Mouse (Mus musculus) lung, postnatal 36 days (tissue): ENCODE measurements around the gene Aqp5.

Experiments used
- DNase-seq: peaks from one replicate; pipeline ENCODE4 v3.0.0; 2022; ENCODE audit warnings: mixed read lengths

Aqp5 gene

GRCm38 (mm10) chr15:99596841-99597240 lies 6.3 kb downstream of the Aqp5 start:
- no peak for DNase-seq

- no peak for DNase-seq
Measured at GRCm38 (mm10) chr15:99597596-99597995, 7.0 kb downstream of the Aqp5 start.

- no peak for DNase-seq
Measured at GRCm38 (mm10) chr15:99599245-99600070, 8.9 kb downstream of the Aqp5 start.

GRCm38 (mm10) chr15:99600986-99601822 lies 10.6 kb downstream of the Aqp5 start, which contains the start of gene Aqp6:
Gene Aqp6, plus strand, starts transcription at chr15:99601400.
- no peak for DNase-seq

DNA sequence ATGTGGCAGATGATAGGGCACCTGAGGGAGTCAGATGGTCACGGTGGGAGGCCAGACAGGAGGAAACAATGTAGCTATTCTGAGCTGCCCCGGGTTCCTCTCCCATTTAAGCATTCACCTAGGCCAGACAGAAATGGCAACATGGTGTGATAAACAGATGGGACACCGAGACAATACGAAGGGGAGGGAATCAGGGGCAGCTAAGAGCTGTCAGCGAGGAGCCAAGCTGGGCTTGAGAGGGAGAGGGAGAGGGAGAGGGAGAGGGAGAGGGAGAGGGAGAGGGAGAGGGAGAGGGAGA lies 11.2 kb downstream of the Aqp5 start:
- DNase-seq, result no peak

- no peak for DNase-seq
Measured at GRCm38 (mm10) chr15:99602206-99602820, 11.7 kb downstream of the Aqp5 start.

GRCm38 (mm10) chr15:99603216-99603615 lies 12.6 kb downstream of the Aqp5 start:
- no peak for DNase-seq

DNA sequence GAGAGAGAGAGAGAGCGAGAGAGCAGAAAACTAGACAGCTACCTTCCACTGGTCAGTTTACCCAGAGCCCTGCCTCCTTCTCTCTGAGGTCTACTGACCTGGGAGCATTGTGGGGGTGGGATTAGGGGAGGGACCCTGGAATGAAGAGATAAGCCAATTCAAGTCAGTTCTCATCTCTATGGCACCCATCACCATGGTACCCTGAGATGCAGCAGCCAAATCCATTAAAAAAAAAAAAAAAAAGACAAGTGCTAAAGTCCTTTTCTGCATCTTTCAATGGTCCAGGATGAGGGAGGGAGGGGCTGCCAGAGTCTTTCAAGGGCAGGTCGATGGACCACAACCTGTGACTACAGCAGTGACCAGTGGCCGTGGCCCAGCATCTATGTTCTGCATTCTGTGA lies 15.0 kb downstream of the Aqp5 start:
- DNase-seq, result no peak

DNA sequence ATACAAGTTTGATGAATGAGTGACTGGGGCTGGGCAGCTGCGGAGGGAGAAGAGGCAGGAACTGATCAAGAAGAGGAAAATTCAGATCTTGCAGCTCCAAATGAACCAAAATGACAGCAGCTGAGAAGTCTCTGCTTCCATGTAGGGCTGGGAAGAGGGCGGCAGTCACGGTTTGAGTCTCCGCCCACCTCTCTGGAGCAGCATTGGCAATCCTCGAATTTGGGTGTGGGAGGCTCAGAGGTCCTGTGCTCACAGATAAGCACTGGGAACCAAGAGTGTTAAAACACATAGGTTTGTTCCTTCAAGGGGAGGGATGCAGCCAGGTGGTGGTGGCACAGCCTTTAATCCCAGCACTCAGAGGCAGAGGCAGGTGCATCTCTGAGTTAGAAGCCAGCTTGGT lies 15.9 kb downstream of the Aqp5 start:
- DNase-seq, result no peak

DNA sequence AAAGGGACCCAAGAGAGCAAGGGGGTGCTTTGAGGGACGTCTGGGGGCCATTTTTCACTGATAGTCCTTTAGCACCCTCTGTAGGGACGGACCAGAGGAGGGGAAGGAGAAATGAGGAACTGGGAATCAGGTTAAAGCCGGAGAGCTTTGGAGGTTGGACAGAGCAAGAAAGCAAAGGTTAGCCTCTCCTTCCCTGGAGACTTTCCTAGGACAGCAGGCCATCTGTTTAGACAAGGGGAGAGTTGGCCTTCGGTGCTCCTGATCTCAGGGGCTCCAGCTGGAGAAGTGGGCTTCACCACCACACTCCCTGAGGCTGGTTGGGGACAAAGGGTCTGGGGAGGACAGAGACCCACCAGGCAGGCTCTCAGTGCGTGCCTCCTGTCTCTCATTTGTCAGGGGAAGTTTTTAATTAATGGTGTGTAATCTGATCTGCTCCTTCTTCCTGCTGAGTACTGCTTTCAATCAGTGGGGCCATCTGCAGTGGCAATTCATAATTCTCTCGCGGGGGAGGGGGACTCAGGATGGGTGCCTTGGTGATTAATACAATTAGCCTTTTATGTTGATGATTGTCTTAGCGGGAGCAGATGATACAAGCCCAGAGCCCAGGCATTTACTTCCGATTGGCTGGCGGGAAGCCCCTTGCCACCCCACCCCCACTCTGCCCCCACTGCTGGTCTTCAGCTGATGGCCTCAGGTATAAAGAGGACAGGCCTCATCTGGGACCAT lies 17.0 kb downstream of the Aqp5 start:
- no peak for DNase-seq

DNA sequence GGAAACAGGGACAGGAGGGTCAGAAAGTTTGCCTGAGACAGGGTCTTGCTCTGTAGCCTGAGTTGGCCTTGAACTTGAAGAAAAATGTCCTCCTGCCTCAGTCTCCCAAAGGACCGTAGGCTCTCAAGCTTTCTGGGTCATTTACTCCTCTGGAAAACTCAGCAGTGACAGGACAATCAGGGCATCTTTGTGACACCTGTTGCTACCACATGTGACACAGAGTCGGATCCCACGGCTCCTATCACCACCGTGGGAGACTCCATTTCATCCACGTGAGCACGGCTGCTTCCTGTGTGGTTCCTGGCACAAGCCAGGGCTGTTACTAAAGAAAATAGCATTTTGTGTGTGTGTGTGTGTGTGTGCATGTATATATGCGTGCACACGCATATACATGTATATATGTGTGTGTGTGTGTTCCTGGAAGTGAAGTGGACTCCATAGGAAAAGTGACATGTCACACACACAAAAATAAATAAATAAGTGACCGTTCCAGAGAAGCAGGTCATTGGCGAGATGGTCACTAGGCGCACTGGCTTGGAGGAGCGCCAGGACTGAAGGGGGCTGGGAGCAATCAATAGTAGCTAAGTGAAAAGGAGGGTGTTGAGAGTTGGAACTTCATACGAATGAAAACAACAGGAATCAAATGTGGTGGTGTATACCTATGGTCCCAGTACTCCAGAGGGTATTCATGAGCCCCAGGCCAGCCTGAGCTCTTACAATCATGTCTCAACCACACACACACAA lies 18.0 kb downstream of the Aqp5 start:
- no peak for DNase-seq

DNA sequence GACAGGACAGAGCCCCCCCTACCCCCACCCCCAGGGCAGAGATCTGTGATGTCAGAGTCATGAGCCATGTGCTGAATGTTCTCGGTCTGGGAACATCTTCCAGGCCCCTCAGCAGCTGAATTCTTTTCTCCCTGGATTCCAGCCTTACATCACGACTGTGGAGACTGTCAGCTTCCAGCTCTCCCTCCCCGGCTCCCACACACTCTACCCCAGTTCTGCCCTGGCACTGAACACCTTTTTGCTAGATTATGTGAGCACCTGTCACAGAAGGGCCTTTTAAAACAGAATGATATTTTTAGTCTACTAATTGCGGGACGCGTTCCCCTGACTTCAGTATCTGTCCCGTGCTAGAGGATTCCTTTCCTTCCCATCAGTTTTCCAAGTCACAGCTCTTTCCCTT lies 21.0 kb downstream of the Aqp5 start:
- no peak for DNase-seq

DNA sequence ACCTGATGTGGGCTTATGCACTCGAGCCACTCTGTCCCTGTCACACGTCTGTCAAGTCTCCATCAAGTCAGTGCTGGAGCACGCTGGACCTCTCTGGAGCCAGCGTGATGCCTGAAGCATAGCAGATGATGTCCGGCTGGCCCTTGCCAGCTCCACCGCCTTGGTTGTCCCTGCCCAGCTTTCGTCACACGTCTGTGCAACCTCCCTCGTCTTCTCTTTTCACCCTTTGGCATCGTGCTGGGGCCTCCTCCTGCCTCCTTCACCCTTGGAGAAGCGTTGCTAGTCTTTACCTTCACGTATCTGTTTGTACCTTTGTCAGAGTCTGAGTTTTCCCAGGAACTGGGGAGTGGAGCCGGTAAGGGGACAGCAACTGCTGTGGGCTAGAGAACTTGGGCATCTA lies 23.7 kb downstream of the Aqp5 start:
- DNase-seq, result no peak

DNA sequence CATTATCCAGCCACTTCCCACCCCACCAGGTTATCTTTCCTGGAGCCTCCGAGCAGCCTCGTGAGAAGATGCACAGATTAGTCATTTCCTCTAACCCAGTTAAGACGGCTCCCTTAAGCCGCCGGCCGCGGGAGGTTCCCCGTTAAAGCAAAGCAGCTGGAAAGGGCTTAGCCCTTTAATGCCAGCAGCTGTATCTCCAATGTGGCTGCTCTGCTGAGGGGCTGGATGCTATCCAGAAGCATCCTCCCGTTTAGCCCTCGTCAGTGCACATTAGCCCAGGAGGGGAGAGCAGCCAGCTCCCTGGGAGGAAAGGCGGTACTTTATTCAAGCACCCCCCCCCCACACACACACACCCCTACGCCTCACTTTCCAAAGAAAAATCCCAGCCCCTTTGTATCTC lies 24.2 kb downstream of the Aqp5 start:
- peak; percentile 28 for DNase-seq

DNA sequence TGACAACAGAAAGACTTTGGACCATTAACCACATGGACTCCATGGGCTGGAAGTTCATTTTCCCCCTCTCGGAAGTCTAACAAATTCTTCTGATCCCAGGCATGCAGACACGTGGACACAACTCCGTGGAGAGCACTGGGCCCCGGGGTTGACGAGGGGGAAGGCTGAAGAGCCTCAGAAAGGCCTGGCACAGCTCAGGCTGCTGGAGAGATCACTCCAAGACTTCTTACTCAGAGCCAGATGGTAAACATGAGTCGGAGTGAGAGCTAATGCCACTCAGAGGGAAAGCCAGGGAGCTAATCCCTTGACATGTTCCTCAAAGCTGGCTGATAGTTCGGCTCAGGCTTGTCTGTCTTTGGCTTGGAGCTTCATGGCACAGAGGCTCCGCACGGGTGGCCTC lies 24.7 kb downstream of the Aqp5 start:
- peak; percentile 61 for DNase-seq

GRCm38 (mm10) chr15:99618595-99618994 lies 28.0 kb downstream of the Aqp5 start:
- no peak for DNase-seq

GRCm38 (mm10) chr15:99619821-99620220 lies 29.2 kb downstream of the Aqp5 start:
- DNase-seq, result no peak

- DNase-seq, result peak; percentile 12
Measured at GRCm38 (mm10) chr15:99622063-99622462, 31.5 kb downstream of the Aqp5 start.

DNA sequence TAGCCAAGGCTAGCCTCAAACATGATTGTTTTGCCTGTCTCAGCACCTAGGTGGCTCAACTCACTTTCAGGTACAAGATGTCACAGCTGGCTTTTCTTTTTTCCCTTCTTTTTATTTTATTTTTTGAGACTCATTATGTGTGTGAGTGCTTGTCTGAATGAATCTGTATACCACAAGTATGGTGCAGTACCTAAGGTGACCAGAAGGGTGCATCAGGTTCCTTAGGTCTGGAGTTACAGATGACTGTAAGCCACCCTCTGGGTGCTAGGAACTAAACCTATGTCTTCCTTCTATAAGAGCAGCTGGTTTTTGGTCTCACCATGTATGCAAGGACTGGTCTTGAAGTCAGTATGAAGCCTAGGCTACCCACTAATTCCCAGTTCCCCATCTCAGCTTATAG lies 41.0 kb downstream of the Aqp5 start:
- peak; percentile 33 for DNase-seq

DNA sequence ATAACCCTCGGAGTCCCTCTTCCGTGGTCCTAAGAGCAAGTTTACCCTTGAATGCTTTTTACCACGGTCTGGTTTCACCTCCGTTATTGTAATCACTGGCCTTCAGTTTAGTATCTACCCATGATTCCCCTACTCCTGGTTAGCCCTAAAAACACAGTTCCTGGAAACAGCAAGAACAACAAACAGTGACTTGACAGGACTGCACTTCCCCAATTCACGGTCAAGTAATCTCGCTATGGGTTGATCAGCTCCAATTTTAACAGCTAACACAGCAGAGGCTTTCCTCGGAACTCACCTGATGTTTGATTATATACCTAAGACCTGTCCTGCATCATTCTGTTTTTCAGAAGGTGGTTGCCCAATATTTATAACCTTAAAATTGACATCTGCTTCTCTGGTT lies 44.1 kb downstream of the Aqp5 start:
- DNase-seq, result no peak

DNA sequence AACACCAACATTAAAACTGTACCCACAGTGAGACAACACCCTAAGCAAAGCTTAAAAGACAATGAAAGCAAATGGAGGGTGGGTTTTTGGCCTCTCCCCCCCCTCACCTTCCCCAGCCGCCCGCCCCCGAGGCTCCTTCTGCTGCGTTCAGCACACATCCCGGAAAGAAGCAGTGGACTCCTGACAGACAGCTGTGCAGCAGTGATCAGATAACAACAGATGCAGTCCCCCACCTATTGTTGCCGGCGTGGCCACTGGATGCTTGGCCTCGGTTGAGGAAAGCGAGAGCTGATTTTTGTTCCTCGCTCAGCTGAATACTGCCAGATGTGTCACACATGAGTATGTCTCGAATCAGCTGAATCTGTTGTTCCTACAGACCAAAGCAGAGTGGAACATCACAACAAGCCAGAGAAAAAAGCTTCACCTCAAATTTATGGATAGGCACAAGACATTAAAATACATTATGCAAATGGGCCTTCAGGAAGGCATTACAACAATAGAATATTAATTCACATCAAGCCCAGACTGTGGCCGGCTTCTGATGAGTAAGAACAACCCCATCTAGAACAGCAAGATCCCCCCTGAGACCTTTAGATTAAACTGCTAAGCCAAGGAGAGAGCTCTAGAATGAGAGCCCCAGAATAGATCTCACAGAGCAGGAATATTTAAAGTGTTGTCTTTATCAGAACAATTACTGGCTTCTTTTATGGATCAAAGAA lies 47.0 kb downstream of the Aqp5 start:
- DNase-seq, result no peak

DNA sequence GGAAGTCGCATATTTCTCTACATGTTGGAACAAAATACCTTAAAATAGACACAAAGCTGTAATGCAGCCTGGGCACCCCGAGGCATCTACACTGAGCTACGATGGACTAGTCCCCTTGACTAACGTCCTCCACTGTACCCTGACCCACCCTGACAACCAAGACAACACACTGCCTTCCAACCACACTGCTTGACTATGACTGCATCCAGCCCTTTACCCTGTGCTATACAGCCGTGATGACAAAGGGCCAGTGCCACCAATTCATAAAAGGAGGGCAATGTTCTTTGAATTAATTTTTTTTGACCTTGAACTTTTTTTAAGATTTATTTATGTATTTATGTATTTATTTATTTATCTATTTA lies 47.5 kb downstream of the Aqp5 start:
- no peak for DNase-seq
